Mouse (Mus musculus) gastrocnemius, adult 2 months (tissue): ENCODE data around the gene Mas1. TPM values are rescaled to one million over a fixed set of nuclear protein-coding genes. Genes with fewer than 3 reads are reported as not detected.

Experiments
- DNase-seq: peaks from one replicate; pipeline ENCODE4 v3.0.0; 2022
- H3K27ac ChIP-seq: fragments of 200-600 bp; 2 replicates; pipeline ENCODE4 v1.8.1; 2022; ENCODE audit warnings: mild to moderate bottlenecking
- H3K4me3 ChIP-seq: fragments of 200-600 bp; 2 replicates; pipeline ENCODE4 v1.8.1; 2022; ENCODE audit warnings: mild to moderate bottlenecking, moderate library complexity
- CTCF ChIP-seq: fragments of 200-600 bp; IDR thresholded peaks from 2 replicates; pipeline ENCODE4 v1.8.1; 2022; ENCODE audit warnings: antibody characterized with exemption, mild to moderate bottlenecking, moderate library complexity
- intact Hi-C: fragments of 180-260 bp; cut with DNase I; formaldehyde crosslinking; loops from one replicate; pipeline ENCODE4 v1.15.1; 2025
- total RNA-seq, 2 experiments: library from RNA; stranded (reverse); gene quantifications; 2 replicates each; pipeline ENCODE4 v1.2.3; 2021

Mas1 gene
- total RNA-seq, 2 experiments from 2014 or later, result 0.23 to 0.25 TPM

DNA sequence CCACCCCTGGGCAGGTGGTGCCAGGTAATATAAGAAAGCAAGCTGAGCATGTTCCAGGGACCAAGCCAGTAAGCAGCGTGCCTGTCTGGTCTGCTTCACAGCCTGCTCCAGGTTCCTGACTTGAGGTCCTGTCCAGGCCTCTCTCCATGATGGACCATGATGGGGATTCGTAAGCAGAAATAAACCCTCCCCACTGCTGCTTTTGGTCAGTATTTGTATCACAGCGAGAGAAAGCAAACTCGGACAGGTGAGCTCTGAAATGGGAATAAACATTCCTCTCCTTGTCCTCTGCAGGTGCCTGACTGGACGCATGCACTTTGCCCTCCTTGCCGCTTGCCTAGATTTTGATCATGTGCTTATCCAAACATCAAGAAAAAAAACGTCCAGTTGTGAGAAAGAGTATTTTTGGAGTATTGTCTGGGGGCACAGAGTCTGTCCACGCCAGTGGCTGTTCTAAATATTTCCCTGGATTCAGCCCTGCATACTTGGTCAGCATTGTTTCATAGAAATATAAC is 8.9 kb downstream of the Mas1 start:
- no peak for TF ChIP-seq CTCF
- intact Hi-C loops, result no loop called here
- no peak overlapping the region for H3K4me3 ChIP-seq
- DNase-seq, result no peak
- H3K27ac ChIP-seq, result no peak overlapping the region; the same call in 1 of the 2 replicates

DNA sequence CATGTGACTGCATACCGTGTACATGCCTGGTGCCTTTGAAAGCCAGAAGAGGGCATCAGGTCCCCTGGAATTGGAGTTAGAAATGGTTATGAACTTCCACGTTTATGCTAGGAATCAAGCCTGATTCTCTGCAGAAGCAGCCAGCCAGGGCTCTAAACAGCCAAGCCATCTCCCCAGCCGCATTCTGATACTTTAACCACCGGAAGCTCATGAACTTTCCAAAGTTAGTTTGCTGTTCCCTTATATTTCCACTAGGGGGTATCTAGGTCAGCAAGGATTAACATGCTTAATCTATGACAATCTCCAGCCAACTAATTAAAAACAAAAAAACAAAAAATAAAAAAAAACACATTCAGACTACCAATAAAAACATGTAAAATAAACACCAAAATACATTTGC is 9.9 kb downstream of the Mas1 start:
- Histone ChIP-seq H3K4me3 (no peak overlapping the region), H3K27ac (no peak overlapping the region)
- intact Hi-C loops, result no loop called here
- no peak for DNase-seq
- peak; percentile 64 for TF ChIP-seq CTCF

DNA sequence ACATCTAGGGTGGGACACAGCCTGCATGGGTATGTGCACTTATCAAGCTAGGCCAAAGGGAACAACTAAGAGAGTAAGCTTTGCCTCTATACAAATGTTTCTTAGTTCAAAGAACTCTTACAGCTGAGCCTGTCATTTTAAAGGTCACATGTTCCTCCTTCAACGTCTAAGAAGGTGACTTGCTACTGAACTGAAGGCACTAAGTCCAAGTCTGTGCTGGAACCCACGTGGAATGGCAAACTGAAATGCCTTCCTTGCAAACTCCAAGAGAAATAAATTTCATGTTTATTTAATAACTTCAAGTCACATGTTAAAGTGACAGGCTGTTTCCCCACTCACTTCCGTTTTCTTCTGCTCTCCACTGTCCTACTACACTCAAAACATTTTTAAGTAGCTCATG is 10.5 kb downstream of the Mas1 start:
- no peak for TF ChIP-seq CTCF
- intact Hi-C loops, result no loop called here
- Histone ChIP-seq H3K27ac (no peak overlapping the region), H3K4me3 (no peak overlapping the region)
- DNase-seq, result no peak

DNA sequence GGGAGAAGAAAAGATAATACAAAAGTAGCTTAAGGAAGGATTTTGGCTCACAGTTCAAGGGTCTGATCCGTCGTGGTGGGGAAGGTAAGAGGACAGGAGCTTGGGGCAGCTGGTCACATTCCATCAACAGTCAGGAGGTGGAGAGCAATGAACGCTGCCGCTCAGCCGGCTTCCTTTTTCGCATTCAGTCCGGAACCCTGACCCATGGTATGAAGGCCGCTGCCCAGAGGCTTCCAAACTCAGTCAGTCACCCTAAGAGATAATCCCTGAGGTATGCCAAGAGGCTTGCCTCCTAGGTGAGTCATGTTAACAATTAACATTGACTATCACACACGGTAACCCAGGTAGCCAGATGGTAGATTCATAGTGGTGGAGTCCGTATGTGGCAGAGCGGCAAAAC is 13.6 kb downstream of the Mas1 start:
- TF ChIP-seq CTCF, result no peak
- intact Hi-C loops, result no loop called here
- no peak overlapping the region for H3K27ac ChIP-seq
- H3K4me3 ChIP-seq, result no peak overlapping the region
- DNase-seq, result no peak

DNA sequence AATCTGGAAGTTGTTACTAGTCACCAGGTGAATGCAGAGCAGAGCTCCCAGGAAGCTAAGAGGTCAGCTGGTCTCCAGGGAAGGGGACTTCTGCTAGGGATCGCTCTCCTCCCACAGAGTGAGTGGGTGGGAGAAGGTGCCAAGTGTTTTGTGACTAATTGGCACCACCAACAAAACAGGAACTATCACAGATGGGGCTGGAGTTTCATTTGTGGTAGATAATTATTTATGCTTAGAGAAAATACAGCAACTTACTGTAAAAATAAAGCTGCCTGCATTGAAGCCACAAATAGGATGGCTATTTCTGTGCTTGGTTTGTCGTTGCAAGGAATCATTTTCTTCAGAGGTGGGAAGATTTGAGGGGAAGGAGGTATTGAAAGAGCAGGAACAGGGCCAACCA is 14.1 kb downstream of the Mas1 start:
- no peak for DNase-seq
- no peak overlapping the region for H3K4me3 ChIP-seq
- no peak overlapping the region for H3K27ac ChIP-seq
- intact Hi-C loops, result no loop called here
- no peak for TF ChIP-seq CTCF

DNA sequence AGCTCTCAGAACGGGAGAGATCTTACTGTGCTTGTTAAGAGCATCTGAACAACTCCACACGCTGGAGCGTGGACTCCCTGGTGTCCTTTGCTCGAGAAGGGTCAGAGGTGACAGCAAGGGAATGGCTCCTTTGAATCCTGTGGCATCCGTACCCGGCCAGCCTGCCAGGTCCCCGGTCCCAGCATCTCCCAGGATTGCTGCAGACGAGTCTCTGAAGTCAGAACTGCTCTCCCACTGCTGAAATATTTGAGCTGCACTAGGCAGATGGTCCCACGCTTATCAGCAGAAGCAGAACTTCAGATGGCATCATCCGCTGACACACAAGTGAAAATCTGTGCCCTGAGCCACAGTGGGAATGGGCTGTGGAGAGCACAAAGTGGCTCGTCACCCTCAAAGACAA is 16.3 kb downstream of the Mas1 start:
- H3K4me3 ChIP-seq, result no peak overlapping the region
- TF ChIP-seq CTCF, result no peak
- intact Hi-C loops, result no loop called here
- DNase-seq, result no peak
- H3K27ac ChIP-seq, result no peak overlapping the region

DNA sequence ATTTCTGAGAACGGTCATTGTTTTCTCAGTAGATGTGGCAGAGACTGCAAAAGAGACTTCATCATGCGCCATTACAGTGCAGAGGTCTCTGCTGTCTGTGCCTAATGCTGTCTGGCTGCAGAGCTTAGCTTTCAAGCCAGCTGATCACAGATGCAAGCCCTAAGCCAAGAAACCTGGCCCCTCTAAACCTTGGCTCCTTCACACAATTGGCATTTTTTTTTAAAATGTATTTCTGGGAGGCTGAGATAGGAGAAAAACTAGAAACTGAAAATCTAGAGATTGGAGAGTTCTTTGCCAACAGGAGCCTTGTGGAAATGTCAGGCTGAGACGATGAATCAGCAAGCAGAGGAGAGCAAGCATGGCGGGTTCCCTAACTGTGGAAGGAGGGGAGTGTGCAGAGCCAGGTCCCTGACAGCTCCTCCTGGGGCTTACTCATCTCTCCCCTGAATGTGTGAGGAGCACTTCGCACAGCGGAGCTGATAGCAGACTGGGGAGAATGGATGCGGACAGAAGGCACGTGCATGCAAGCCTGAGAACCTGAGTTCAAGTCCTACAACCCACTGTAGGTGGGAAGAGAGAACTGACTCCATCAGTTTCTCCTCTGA is 18.1 kb downstream of the Mas1 start:
- Histone ChIP-seq H3K27ac (no peak overlapping the region), H3K4me3 (no peak overlapping the region)
- no peak for TF ChIP-seq CTCF
- no peak for DNase-seq
- intact Hi-C loops, result no loop called here

DNA sequence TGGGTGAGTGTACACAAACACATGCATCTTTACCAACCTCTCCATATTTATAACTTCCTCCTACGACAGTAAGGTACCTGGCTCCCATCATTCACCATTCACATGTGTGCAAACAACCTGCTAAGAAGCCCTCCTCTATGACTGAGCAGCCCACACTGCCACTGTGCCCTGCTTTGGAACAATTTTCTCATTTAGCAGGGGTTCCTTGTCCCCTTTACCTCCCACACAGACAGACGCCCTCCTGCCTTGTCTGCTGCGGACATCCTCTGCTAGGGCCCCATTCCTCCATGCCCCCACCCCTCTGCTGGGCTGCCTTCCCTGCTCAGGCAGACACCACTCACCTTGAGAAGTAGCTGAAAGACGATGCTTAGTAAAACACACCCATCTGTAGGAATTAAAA is 20.2 kb downstream of the Mas1 start:
- Histone ChIP-seq H3K27ac (no peak overlapping the region), H3K4me3 (no peak overlapping the region)
- intact Hi-C loops, result no loop called here
- TF ChIP-seq CTCF, result no peak
- no peak for DNase-seq

DNA sequence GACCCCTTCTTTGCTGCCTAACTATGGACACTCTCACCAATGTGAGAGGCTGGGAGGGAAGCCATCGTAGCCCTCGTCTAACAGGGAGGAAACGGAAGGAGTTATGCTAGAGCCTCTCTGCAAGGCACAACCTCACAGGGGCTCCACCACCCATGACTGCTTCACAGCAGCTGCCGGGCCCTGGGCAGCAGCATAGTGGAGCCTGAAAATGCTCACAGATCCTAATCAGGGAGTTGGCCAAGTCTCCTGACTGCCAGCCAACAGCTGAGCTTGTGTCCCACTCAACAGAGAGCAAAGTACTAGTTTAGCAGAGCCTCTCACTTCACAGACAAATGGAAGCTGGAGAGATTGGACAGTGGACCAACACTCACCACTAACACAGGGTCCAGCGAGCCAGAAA is 21.5 kb downstream of the Mas1 start:
- intact Hi-C loops, result no loop called here
- Histone ChIP-seq H3K4me3 (no peak overlapping the region), H3K27ac (no peak overlapping the region; the same call in 1 of the 2 replicates)
- no peak for TF ChIP-seq CTCF
- DNase-seq, result peak; percentile 63

DNA sequence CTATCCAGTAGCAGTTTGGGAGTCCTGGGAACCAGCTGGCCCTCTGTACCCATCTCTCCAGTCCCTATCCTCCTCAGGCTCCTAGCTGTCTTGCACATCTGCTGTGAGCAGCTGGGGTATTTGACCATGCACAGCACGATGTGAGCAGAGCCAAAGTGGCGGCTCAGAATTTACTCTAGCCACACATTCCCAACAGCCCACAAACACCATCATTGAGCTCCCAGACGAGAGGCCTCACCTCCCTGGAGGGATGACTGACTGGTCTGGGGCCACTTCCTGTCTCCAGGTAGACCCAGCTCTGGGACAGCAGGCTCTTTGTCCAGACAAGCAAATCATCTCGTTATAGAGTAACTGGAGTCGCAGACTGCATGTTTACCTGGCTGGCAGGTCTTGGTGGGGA is 22.1 kb downstream of the Mas1 start:
- intact Hi-C loops, result no loop called here
- no peak for TF ChIP-seq CTCF
- no peak overlapping the region for H3K27ac ChIP-seq
- DNase-seq, result no peak
- H3K4me3 ChIP-seq, result no peak overlapping the region

DNA sequence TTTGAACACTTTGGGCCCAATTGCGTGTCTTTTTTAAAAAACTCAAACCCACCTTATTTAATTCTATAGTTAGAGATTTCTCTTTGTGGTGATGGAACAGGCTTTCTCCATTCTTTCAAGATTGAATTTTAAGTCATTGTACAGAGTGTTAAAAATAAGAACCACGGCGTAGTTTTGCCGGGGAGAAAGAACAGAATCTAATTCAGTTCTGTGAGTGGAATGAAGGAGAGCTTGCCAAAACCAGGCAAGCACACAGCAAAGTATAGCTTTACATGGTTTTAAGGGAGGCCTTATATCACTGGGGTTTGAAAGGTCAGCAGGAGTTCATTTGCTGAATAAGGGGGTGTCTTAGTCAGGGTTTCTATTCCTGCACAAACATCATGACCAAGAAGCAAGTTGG is 23.4 kb downstream of the Mas1 start:
- no peak for TF ChIP-seq CTCF
- no peak for DNase-seq
- Histone ChIP-seq H3K27ac (no peak overlapping the region), H3K4me3 (no peak overlapping the region)
- intact Hi-C loops, result no loop called here

DNA sequence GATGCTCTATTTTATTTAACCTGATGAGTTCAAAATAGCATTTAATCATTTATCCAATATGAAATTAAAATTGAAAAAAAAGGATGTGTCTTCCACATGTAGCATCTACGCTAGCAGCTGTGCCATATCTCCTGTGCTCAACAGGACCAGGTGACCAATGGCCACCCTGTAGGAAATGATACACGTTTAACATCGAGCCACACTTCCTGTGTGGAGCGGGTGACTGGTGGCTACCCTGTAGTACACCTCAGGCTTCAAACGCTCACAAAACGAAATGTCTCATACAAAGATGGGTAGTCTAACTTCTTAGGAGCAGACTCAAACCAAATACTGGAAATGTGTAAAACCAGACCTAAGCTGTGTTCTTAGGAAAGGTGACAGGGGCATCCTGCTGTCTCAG is 24.1 kb downstream of the Mas1 start:
- H3K4me3 ChIP-seq, result no peak overlapping the region
- no peak overlapping the region for H3K27ac ChIP-seq
- DNase-seq, result no peak
- TF ChIP-seq CTCF, result no peak
- intact Hi-C loops, result no loop called here

DNA sequence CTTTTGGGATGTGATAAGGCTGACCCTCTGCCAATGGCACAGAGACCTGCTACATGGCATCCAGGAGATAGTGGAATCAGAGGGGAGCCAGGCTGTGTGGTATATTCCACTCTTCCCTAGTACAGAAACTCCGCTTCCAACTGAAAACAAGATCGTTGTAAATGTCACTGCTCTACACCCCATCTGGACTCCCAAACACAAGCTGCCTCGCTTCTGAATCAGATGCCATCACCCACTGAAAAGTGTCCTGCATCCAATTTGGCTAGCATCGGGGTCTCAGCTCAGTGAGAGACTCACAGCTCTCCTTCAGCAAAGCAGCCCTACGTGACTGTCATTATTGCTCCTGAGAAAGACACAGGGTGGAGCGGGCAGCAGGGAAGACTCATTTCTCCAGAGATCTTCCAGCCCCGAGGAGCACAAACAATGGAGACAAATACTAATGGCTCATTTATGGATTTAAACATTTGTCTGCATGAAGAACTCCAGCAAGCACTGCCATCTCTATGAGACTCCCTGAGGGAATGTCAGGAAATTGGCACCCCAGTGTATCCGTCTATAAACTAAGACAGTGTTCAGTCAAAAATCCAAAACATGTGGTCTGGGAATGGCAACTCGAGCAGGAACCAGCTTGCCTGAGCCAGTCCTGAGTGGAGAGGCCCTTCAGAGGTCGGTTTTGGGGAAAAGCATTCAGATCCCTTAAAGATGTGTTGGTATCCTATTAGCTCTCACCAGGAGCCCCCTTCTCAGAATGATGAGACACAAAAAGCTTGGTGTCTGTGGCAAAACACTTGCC is 28.3 kb downstream of the Mas1 start:
- no peak for TF ChIP-seq CTCF
- Histone ChIP-seq H3K4me3 (no peak overlapping the region), H3K27ac (no peak overlapping the region)
- intact Hi-C loops, result no loop called here
- DNase-seq, result no peak

DNA sequence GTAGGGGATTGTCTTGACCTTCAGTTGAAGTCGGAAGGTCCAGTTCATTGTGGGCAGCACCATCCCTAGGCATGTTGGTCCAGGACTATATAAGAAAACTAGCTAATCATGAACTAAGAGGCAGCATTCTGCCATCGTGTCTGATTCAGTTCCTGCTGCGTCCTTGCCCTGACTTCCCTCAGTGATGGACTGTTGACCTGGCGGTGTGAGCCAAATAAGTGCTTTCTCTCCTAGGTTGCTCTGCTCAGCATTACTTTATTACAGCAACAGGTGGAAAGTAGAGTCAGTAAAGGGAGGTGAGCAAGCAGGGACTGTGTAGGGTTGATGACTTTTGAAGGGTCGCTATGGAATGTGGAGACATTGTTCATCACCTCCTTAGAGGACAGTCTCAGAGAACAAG is 32.2 kb downstream of the Mas1 start:
- H3K4me3 ChIP-seq, result no peak overlapping the region
- no peak overlapping the region for H3K27ac ChIP-seq
- DNase-seq, result no peak
- TF ChIP-seq CTCF, result no peak
- intact Hi-C loops, result no loop called here
